In genomic region chr8:91800523-91801240, GRCm38 (mm10) we compare ENCODE assay signal across 8 mouse cellular contexts. TPM values are rescaled to one million over a fixed set of nuclear protein-coding genes. Genes with fewer than 3 reads are reported as not detected.
DNase-seq lines count a peak whose midpoint lies in the region; ATAC-seq and TF ChIP-seq lines count a peak whose summit lies in the region.

No protein-coding gene starts in this region.

- peak overlapping the region; percentile 80 for H3K4me2 ChIP-seq in midbrain, embryonic 15.5 days

- no peaks in the 10 kb centered on the region for H3K9me3 ChIP-seq in midbrain, embryonic 15.5 days

- TF ChIP-seq EP300 in heart, adult 2 months (IDR thresholded peaks at IDR 0.05; ENCODE audit: insufficient read depth, low read depth, low read length), result no peak

- no peaks in the 10 kb centered on the region for H3K79me2 ChIP-seq in heart, adult 2 months (replicated peaks; ENCODE audit: control insufficient read depth, insufficient read depth, low read length)

- WGBS in heart, adult 2 months, result under 1% methylated on average over 62 of the region's 64 CpGs
- WGBS in midbrain, embryonic 15.5 days, result under 1% methylated on average over 64 of the region's 64 CpGs

- H3K36me3 ChIP-seq in heart, adult 2 months (ENCODE audit: control insufficient read depth, insufficient read depth, low read length), result no peaks in the 10 kb centered on the region
- H3K36me3 ChIP-seq in midbrain, embryonic 15.5 days (replicated peaks), result no peaks in the 10 kb centered on the region

- no peaks in the 10 kb centered on the region for H3K4me1 ChIP-seq in bone marrow macrophage, adult 2 months (ENCODE audit: control insufficient read depth, insufficient read depth, low read length)
- no peaks in the 10 kb centered on the region for H3K4me1 ChIP-seq in heart, adult 2 months (ENCODE audit: control insufficient read depth, insufficient read depth, low read length)
- H3K4me1 ChIP-seq in midbrain, embryonic 15.5 days, result peaks cover 70% of the 10 kb centered on the region

- H3K27me3 ChIP-seq in heart, adult 2 months (ENCODE audit: control insufficient read depth, insufficient read depth, low read length), result peaks cover 10% of the 10 kb centered on the region; the same call in 1 of the 2 replicates
- peaks cover 14% of the 10 kb centered on the region; the same call in 1 of the 2 replicates for H3K27me3 ChIP-seq in midbrain, embryonic 15.5 days (replicated peaks)

- intact Hi-C loops in heart, adult 2 months (cut with DNase I), result loop anchor here (2.0 to 5.0 kb wide), 4 partner anchors 166 to 488 kb away; partner anchors contain the start of genes Fto and Rpgrip1l

- H3K9ac ChIP-seq in heart, adult 2 months (ENCODE audit: low read depth, low read length), result peak overlapping the region; percentile 91
- peak overlapping the region; percentile 69 for H3K9ac ChIP-seq in midbrain, embryonic 15.5 days

- ATAC-seq in midbrain, embryonic 15.5 days (replicated peaks), result peak; percentile 29
- no peak for ATAC-seq in erythroid progenitor cell, adult 5-6 weeks (replicated peaks; ENCODE audit: low FRiP score, poor library complexity, severe bottlenecking)

- TF ChIP-seq POLR2A in bone marrow macrophage, adult 2 months (IDR thresholded peaks at IDR 0.05; ENCODE audit: borderline replicate concordance, low read depth, low read length), result no peak
- no peak for TF ChIP-seq POLR2A in heart, adult 2 months (IDR thresholded peaks at IDR 0.05; ENCODE audit: insufficient read depth, low read depth, low read length)

- H3K27ac ChIP-seq in bone marrow macrophage, adult 2 months (ENCODE audit: insufficient read depth, low read depth, low read length), result no peak overlapping the region
- peak overlapping the region; percentile 94 for H3K27ac ChIP-seq in heart, adult 2 months
- peak overlapping the region; percentile 88 for H3K27ac ChIP-seq in midbrain, embryonic 15.5 days

- no peak for TF ChIP-seq CTCF in bone marrow macrophage, adult 2 months (IDR thresholded peaks at IDR 0.05; ENCODE audit: low read depth, low read length)
- no peak for TF ChIP-seq CTCF in heart, adult 2 months (IDR thresholded peaks at IDR 0.05)

- peak; percentile 26 to 56 for DNase-seq in heart, adult 18-20 months
- no peak for DNase-seq in heart, adult 8-10 months (ENCODE audit: low spot score)
- DNase-seq in heart, adult 2 months, result peak; percentile 42 to 64
- DNase-seq in kidney, postnatal 10 days, result peak; percentile 54
- no peak for DNase-seq in urinary bladder, postnatal 10 days (ENCODE audit: low spot score)

- peak overlapping the region; percentile 50 for H3K4me3 ChIP-seq in bone marrow macrophage, adult 2 months (ENCODE audit: insufficient read depth, low read length)
- H3K4me3 ChIP-seq in heart, adult 2 months, result peak overlapping the region; percentile 70
- H3K4me3 ChIP-seq in midbrain, embryonic 15.5 days, result peak overlapping the region; percentile 48

RNA-seq across cellular contexts. Expression of gene Irx3, which starts 1.2 kb away (rescaled TPM):
- total RNA-seq in heart, adult 18-20 months (2021), result 10 to 100 TPM; 21.2 to 26.3 TPM
- total RNA-seq in heart, adult 8-10 months (2022), result 10 to 100 TPM; 26.0 to 49.4 (median 32.2) TPM
- 0.31 TPM in 1 of 2 replicates, not detected in the other for polyA plus RNA-seq in bone marrow macrophage, adult 2 months (2012; ENCODE audit: insufficient read depth, insufficient read length, missing spikeins)
- total RNA-seq in heart, adult 2 months (2021), result 10 to 100 TPM; 22.1 to 32.0 TPM
- 8.7 and 15.8 TPM in 2 replicates for polyA plus RNA-seq in heart, adult 2 months (2012; rRNA removed)
- polyA plus RNA-seq in midbrain, embryonic 15.5 days (2015; fragmentation: Nextera tagmentation; extraction: Ambion mirVana), result 22.1 and 26.1 TPM in 2 replicates
- total RNA-seq in erythroid progenitor cell, adult 5-6 weeks (2015; ENCODE audit: low replicate concordance), result not detected in 2 replicates
- total RNA-seq in erythroid progenitor cell, adult 5-6 weeks (2017; ENCODE audit: low replicate concordance), result not detected in 2 replicates

Comparison
In these comparisons a context has a peak if more than half of its experiments do, and no peak if none do; other contexts are left out.
1. DNase-seq: peak in heart, adult 18-20 months (2 of 2), heart, adult 2 months (2 of 2) and kidney, postnatal 10 days (single experiment); none in heart, adult 8-10 months (single experiment) and urinary bladder, postnatal 10 days (single experiment).
2. RNA of gene Irx3, which starts 1.2 kb away (total RNA-seq): 26.0 to 49.4 TPM in heart, adult 8-10 months, 22.1 to 32.0 TPM in heart, adult 2 months and 21.2 to 26.3 TPM in heart, adult 18-20 months; not detected in erythroid progenitor cell, adult 5-6 weeks; every median in the first group is over 10 times any median in the second.
3. Peak in every context shown above with its lines, with median percentiles within 50 percentile points of each other: H3K4me3 ChIP-seq.